Mouse (Mus musculus): ENCODE data around the gene Adra2a. TPM values are rescaled to one million over a fixed set of nuclear protein-coding genes. Genes with fewer than 3 reads are reported as not detected.

The Adra2a gene
- polyA plus RNA-seq, 1 experiment from 2014 or later, result 1.9 TPM

DNA sequence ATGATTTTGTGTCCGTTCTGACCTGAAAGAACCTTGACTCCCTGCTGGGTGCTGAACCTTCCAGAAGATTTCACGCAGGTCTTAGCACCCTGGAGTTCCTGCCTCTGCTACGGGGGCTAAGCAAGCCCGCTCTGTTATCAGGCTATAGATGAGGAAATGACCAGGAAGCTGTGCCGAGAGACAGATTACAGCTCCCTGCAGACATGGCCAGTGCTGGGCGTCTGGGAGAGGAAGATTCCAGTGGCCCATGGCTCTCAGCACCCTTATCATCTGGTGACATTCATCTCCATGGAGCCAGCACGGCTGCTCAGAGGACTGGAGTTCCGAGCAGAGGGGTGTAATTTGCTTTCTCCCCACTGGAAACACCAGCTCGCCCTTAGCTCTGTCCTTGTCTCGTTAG lies 43.4 kb downstream of the Adra2a start:
- 75% methylated on average over 10 of the region's 10 CpGs for WGBS
- no peaks in the 10 kb centered on the region for H3K9me3 ChIP-seq
- H3K9ac ChIP-seq (replicated peaks), result no peak overlapping the region
- H3K4me1 ChIP-seq (replicated peaks), result no peaks in the 10 kb centered on the region
- H3K4me3 ChIP-seq (replicated peaks), result no peak overlapping the region
- H3K27me3 ChIP-seq, result no peaks in the 10 kb centered on the region
- no peaks in the 10 kb centered on the region for H3K36me3 ChIP-seq
- H3K27ac ChIP-seq, result no peak overlapping the region
- no peak for ATAC-seq
- H3K4me2 ChIP-seq (replicated peaks), result no peak overlapping the region

DNA sequence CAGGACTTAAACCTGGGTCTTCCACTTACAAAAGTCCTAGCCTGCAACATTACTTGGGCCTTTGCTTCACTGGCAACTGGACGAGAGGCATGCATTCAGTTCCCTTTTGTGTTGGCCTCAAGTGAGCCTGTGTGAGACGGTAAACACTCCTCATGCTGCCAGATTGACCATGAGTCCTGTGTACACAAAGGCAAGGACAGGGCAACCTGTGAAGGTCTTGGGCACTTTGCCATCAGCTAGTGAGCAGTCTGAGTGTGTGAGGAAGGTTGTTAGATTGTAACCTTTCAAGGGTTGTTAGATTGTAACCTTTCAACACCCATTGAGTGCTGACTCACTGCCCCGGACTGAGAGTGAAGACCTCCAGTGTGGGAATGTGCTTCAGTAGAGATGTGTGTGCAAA lies 49.6 kb downstream of the Adra2a start:
- ATAC-seq, result no peak
- no peak overlapping the region for H3K27ac ChIP-seq
- H3K9ac ChIP-seq (replicated peaks), result no peak overlapping the region
- no peak overlapping the region for H3K4me2 ChIP-seq (replicated peaks)
- 92% methylated on average over 3 of the region's 3 CpGs for WGBS
- H3K9me3 ChIP-seq, result no peaks in the 10 kb centered on the region
- peaks cover 19% of the 10 kb centered on the region for H3K4me1 ChIP-seq (replicated peaks)
- peaks cover 4% of the 10 kb centered on the region; the same call in 1 of the 2 replicates for H3K27me3 ChIP-seq
- H3K36me3 ChIP-seq, result no peaks in the 10 kb centered on the region
- no peak overlapping the region for H3K4me3 ChIP-seq (replicated peaks)

DNA sequence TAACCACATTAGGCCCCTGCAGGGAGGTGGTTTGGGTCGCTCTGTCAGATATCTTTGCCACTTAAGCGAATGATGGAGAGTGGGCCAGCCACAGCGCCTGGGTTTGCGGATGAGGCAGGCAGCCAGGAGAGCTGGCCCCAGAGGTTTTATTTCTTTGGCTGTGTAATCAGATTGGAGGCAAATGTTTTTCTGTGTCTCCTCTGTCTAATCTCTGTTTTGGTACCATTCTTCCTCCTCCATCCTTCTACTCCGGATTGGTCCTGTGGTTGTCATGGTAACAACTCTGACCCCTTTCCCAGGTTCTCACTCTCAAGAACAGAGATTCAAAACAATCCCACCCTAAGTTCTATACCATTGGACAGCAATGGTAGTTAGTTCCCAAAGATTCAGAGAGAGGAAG lies 51.8 kb downstream of the Adra2a start:
- no peak overlapping the region for H3K4me2 ChIP-seq (replicated peaks)
- no peak for ATAC-seq
- WGBS, result 44% methylated on average over 5 of the region's 5 CpGs
- peaks cover 19% of the 10 kb centered on the region for H3K4me1 ChIP-seq (replicated peaks)
- H3K9ac ChIP-seq (replicated peaks), result no peak overlapping the region
- peaks cover 4% of the 10 kb centered on the region; the same call in 1 of the 2 replicates for H3K27me3 ChIP-seq
- no peak overlapping the region for H3K4me3 ChIP-seq (replicated peaks)
- H3K27ac ChIP-seq, result no peak overlapping the region
- H3K9me3 ChIP-seq, result no peaks in the 10 kb centered on the region
- H3K36me3 ChIP-seq, result no peaks in the 10 kb centered on the region

DNA sequence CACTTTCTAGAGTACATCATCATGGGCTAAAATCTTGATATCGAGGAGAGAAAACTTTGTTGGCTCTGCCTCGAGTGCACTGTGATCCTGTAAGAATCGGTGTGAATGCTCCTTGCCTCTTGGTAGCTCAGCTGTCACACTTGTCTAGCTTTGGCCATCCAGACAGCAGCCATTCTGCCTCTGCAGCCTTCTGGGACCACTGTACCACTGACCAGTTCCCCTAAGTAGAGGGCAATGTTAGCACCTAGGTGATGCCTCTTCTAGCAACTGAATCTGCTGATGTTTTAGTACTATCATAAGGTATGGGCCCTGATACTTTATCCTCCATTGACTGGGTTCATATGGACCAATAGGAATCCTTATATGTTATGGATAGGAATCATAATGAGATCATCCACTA lies 54.4 kb downstream of the Adra2a start:
- Histone ChIP-seq H3K4me2 (replicated peaks) (no peak overlapping the region), H3K4me1 (replicated peaks) (peaks cover 19% of the 10 kb centered on the region), H3K9ac (replicated peaks) (no peak overlapping the region), H3K4me3 (replicated peaks) (no peak overlapping the region), H3K27ac (no peak overlapping the region), H3K27me3 (peaks cover 4% of the 10 kb centered on the region; the same call in 1 of the 2 replicates), H3K9me3 (no peaks in the 10 kb centered on the region), H3K36me3 (no peaks in the 10 kb centered on the region)
- ATAC-seq, result no peak
- WGBS, result 91% methylated on average over 3 of the region's 3 CpGs

Other genes with a start within 250 kb of the Adra2a start
- 84.7 and 85.6 TPM in 2 replicates for gene Pdcd4, start 151.9 kb upstream of the Adra2a start, polyA plus RNA-seq (2015; fragmentation: Nextera tagmentation; extraction: Ambion mirVana)
- 62.3 and 63.9 TPM in 2 replicates for gene Shoc2, start 99.8 kb upstream of the Adra2a start, polyA plus RNA-seq (2015; fragmentation: Nextera tagmentation; extraction: Ambion mirVana)
- 120 and 134 TPM in 2 replicates for gene Bbip1, start 99.5 kb upstream of the Adra2a start, polyA plus RNA-seq (2015; fragmentation: Nextera tagmentation; extraction: Ambion mirVana)

Measured in midbrain, embryonic 13.5 days (tissue).